Mouse (Mus musculus): ENCODE results near the gene Klf13.

DNA sequence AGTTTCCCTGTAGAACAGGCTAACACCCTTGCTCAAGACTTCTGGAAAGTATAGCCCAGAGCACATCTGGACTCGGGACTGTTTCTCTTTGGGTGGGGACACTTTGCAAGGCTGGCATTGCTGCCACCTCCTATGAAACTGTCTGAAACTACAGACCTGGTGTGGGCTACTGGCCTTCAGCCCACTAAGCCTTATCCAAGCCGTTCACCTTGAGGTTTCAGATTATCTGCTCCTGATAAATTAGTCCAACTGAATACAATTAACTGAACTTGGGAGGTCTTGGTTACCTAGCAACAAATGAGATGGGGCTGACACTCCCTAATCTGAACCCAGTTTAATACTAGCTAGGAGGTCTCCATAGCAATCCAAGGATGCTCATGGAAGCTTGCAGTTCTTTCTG, 16.1 kb downstream of the Klf13 start:
- TF ChIP-seq CTCF (IDR thresholded peaks at IDR 0.05; ENCODE audit: low read depth): no peak
- no peak for TF ChIP-seq EP300 (optimal IDR thresholded peaks at IDR 0.05)
